Mouse (Mus musculus) forebrain, embryonic 13.5 days (tissue): ENCODE measurements around the gene D1Ertd622e. TPM values are rescaled to one million over a fixed set of nuclear protein-coding genes. Genes with fewer than 3 reads are reported as not detected.
A peak's percentile ranks its signal among the peaks of the same experiment; 100 is the strongest.

Source experiments
- ATAC-seq: fragments of 200-750 bp; cut with Nextera tagmentation; 2 replicates; pipeline ENCODE4 v1.8.0; 2017
- H3K27ac ChIP-seq: fragments of 300-500 bp; sonication (generic); 2 replicates; pipeline ENCODE4 v1.5.1; 2015; ENCODE audit warnings: inconsistent platforms, mild to moderate bottlenecking, moderate library complexity
- H3K27me3 ChIP-seq: fragments of 300-500 bp; sonication (generic); 2 replicates; pipeline ENCODE4 v1.6.1; 2015; ENCODE audit warnings: mild to moderate bottlenecking, inconsistent platforms
- H3K36me3 ChIP-seq: fragments of 300-500 bp; sonication (generic); 2 replicates; pipeline ENCODE4 v1.6.1; 2015; ENCODE audit warnings: mild to moderate bottlenecking, inconsistent platforms; ENCODE audit not compliant: poor library complexity, severe bottlenecking
- H3K4me1 ChIP-seq: fragments of 300-500 bp; sonication (generic); 2 replicates; pipeline ENCODE4 v1.6.1; 2015; ENCODE audit warnings: inconsistent platforms
- H3K4me2 ChIP-seq: fragments of 300-500 bp; sonication (generic); 2 replicates; pipeline ENCODE4 v1.6.1; 2015; ENCODE audit warnings: inconsistent platforms, mild to moderate bottlenecking, moderate library complexity
- H3K4me3 ChIP-seq: fragments of 300-500 bp; sonication (generic); 2 replicates; pipeline ENCODE4 v1.5.1; 2015; ENCODE audit warnings: mild to moderate bottlenecking, inconsistent platforms
- H3K9ac ChIP-seq: fragments of 300-500 bp; sonication (generic); 2 replicates; pipeline ENCODE4 v1.6.1; 2015; ENCODE audit warnings: mild to moderate bottlenecking, inconsistent platforms
- H3K9me3 ChIP-seq: fragments of 300-500 bp; sonication (generic); replicated peaks from 2 replicates; pipeline ENCODE4 v1.6.1; 2016; ENCODE audit warnings: inconsistent platforms
- WGBS: fragments of 180-500 bp; shearing (Covaris S2); methylation state at CpG from one replicate; pipeline ENCODE4 v1.1.7; 2015; 5-methylcytosine and 5-hydroxymethylcytosine counted together
- polyA plus RNA-seq: library from polyadenylated mRNA; unstranded; fragments of >200 nt; fragmentation: Nextera tagmentation; extraction: Ambion mirVana; gene quantifications from 2 replicates; pipeline ENCODE4 v1.2.1, GENCODE M21; 2015

The D1Ertd622e gene
- polyA plus RNA-seq, 1 experiment from 2014 or later: 47.4 TPM

DNA sequence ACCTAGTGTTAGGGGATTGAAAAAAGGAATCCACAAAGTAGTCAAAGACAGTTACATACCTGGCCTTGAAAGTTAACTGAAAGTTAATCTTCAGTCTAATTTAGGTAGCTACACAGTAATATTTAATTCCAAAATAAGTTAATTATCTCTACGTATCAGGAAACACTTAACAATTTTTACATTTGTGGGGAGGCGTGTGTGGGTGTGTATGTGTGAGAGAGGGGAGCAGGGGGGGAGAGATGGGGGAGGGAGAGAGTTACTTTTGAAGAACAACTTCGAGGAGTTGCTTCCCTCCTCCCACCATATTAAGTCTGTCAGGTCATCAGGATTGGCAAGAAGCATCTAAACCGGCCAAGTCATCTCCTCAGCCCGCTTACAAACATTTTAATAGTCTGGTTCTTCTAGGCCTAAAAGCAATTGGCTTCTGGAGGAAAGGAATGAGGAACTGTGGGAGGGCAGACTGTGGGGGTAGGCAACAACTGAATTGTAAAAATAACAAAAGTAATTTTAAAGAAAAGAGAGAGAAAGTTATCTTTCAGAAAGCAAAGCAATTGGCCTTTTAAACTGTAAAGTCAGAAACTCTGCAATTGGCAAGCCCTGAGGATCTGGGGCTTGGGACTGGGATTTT lies 29.9 kb downstream of the D1Ertd622e start:
- Histone ChIP-seq H3K27me3 (no peaks in the 10 kb centered on the region), H3K4me1 (peaks cover 24% of the 10 kb centered on the region), H3K9ac (no peak overlapping the region), H3K9me3 (no peaks in the 10 kb centered on the region), H3K27ac (no peak overlapping the region), H3K4me3 (no peak overlapping the region), H3K36me3 (peaks cover 4% of the 10 kb centered on the region; the same call in 1 of the 2 replicates), H3K4me2 (no peak overlapping the region)
- 81% methylated on average over 5 of the region's 5 CpGs for WGBS
- no peak for ATAC-seq

DNA sequence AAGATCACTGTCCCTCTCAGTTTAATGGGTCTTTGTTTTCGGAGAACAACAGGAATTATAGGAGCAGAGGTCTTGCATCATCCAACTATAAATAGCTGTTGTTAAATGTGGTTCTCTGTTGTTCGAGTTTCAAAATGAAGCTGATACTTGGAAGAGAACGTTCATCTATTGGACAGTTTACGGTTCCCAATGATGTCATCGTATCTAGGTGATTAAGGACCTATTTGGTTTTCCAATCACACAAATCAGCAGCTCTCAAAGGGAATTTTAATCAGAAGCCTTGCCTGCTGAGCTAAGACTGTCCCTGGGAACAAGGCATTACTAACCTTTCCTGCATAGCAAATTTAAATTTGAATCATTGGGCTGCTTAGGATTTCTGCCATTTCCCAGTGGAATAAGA lies 31.7 kb downstream of the D1Ertd622e start:
- peak; percentile 66; the same call in 1 of the 2 replicates for ATAC-seq
- 27% methylated on average over 5 of the region's 5 CpGs for WGBS
- peak overlapping the region; percentile 14; the same call in 1 of the 2 replicates for H3K27ac ChIP-seq

DNA sequence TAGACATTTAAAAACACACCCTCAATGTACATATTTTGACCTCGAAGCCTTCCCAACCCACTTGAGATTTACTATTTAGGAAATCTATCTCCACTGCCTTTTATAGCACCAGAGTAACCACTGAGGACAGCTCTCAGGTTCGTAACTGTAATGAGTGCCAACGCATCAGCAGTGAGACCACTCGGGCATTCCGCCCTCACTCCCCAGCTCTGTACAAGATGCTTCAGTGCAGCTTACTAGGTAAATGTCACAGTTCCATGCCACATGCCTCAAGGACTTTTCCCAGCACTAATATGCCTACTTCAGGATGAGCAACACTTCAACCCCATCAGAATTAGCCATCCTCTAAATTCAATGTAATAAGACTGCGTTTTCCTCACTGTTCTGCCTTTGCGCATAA lies 33.0 kb downstream of the D1Ertd622e start:
- H3K27me3 ChIP-seq: no peaks in the 10 kb centered on the region
- H3K4me3 ChIP-seq: no peak overlapping the region
- 78% methylated on average over 7 of the region's 7 CpGs for WGBS
- H3K27ac ChIP-seq: 0 out of 2 replicates have a peak overlapping the region, but pooled peaks have one; percentile 5
- no peaks in the 10 kb centered on the region for H3K9me3 ChIP-seq
- H3K9ac ChIP-seq: no peak overlapping the region
- H3K4me2 ChIP-seq: no peak overlapping the region
- no peaks in the 10 kb centered on the region for H3K36me3 ChIP-seq
- ATAC-seq: no peak
- peaks cover 34% of the 10 kb centered on the region for H3K4me1 ChIP-seq

More for the DNA sequence above, 31.7 kb downstream of the D1Ertd622e start:
- Histone ChIP-seq H3K4me2 (no peak overlapping the region), H3K36me3 (no peaks in the 10 kb centered on the region), H3K27me3 (no peaks in the 10 kb centered on the region), H3K9me3 (no peaks in the 10 kb centered on the region), H3K9ac (no peak overlapping the region), H3K4me3 (no peak overlapping the region), H3K4me1 (peaks cover 28% of the 10 kb centered on the region)

DNA sequence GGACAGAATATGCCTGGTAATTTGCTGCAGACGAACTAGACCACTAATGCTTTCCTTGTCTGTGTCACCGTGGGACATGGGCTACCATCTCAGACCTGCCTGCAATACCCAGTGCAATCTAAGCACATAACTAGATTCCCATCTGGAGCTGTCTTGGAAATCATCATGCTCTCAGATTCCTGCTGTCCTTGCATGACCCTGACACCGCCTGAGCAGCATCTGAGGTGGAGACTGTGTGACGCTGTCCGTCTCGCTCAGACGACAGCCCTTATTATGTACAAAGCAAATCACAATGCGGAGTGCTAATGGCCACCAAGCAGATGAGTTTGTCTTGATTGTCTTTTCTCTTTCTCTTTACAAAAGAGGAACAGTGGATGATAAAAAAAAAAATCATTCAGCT lies 33.9 kb downstream of the D1Ertd622e start:
- H3K36me3 ChIP-seq: no peaks in the 10 kb centered on the region
- no peaks in the 10 kb centered on the region for H3K27me3 ChIP-seq
- H3K4me1 ChIP-seq: peaks cover 43% of the 10 kb centered on the region
- 67% methylated on average over 8 of the region's 8 CpGs for WGBS
- ATAC-seq: no peak
- H3K4me2 ChIP-seq: no peak overlapping the region
- no peaks in the 10 kb centered on the region for H3K9me3 ChIP-seq
- H3K27ac ChIP-seq: no peak overlapping the region
- no peak overlapping the region for H3K4me3 ChIP-seq
- H3K9ac ChIP-seq: no peak overlapping the region

DNA sequence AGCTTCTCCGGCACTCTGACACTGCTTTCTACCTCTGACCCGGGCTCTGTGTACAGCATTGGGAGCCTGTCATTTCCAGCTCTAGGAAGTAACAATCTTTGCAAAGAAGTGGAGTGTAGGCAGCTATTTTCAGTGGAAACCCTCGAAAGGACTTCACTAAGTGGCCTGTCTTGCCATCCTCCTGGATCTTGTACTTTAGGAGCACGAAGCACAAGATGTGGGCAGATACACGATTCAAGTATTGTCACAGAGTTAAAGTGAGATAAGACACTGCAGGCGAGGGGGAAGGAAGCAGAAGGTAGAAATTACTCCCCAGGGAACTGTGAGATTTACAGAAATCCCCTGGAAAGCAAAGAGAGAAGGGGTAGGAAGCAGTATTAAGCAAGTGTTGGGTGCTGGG lies 36.4 kb downstream of the D1Ertd622e start:
- 71% methylated on average over 6 of the region's 6 CpGs for WGBS
- H3K4me1 ChIP-seq: peaks cover 57% of the 10 kb centered on the region

DNA sequence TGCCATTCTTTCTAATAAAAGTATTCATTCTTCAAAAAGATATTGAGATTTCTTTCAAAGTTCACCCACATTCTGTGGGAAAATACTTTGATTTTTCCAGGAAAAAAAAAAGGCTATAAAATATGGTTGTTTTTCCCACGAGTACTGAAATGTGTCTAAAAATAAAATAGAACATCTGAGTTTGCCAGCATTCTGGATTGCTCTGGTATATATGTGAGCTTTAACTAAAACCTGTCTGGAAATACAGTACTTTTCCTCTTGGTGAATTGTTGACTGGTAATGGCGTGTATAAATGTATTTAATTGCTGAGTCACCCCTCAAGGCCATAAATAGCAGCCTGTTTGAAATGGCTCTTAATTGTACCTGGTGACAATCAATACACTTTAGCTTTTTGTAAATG lies 37.5 kb downstream of the D1Ertd622e start:
- ATAC-seq: no peak
- Histone ChIP-seq H3K36me3 (no peaks in the 10 kb centered on the region), H3K27ac (no peak overlapping the region), H3K9me3 (no peaks in the 10 kb centered on the region), H3K9ac (no peak overlapping the region), H3K27me3 (no peaks in the 10 kb centered on the region), H3K4me3 (no peak overlapping the region), H3K4me1 (peaks cover 47% of the 10 kb centered on the region), H3K4me2 (no peak overlapping the region)
- 44% methylated on average over 2 of the region's 2 CpGs for WGBS

More for the DNA sequence above, 36.4 kb downstream of the D1Ertd622e start:
- Histone ChIP-seq H3K27me3 (no peaks in the 10 kb centered on the region), H3K36me3 (no peaks in the 10 kb centered on the region), H3K9ac (no peak overlapping the region), H3K9me3 (no peaks in the 10 kb centered on the region), H3K4me3 (no peak overlapping the region), H3K27ac (no peak overlapping the region), H3K4me2 (no peak overlapping the region)
- no peak for ATAC-seq

DNA sequence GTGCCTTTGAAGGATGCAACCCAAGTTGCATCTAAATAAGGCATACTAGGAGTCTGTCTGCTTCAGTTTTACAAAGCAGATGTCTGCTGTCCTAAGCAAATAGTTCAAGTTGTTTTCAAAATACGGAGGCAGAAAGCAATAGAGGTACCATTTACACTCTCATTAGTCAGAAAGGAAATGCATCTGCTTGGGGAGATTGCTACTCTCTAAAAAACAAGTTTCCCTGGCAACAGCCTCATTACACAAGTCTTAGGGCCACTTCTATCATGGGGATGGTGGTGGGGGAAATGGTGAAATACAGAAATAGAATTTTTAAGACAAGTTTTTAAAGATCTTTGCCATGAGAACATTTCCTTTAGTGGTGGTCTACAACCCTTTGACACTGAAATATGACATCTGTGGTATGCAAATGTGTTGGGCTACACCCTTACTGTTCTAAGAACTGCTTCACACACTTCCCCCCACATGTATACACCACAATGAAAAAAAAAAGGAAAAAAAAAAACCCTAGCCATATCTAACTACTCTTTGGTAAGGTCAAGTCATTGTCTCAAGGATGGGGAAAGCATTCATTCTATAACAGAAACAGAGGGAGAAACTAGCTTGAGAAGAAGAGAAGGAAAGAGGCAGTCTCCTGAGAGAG lies 38.5 kb downstream of the D1Ertd622e start:
- H3K27me3 ChIP-seq: no peaks in the 10 kb centered on the region
- H3K4me2 ChIP-seq: 0 out of 2 replicates have a peak overlapping the region, but pooled peaks have one; percentile 25
- H3K4me3 ChIP-seq: no peak overlapping the region
- H3K9me3 ChIP-seq: no peaks in the 10 kb centered on the region
- peak; percentile 65 for ATAC-seq
- no peaks in the 10 kb centered on the region for H3K36me3 ChIP-seq
- WGBS: 2% methylated on average over 1 of the region's 1 CpGs
- peak overlapping the region; percentile 67 for H3K27ac ChIP-seq
- no peak overlapping the region for H3K9ac ChIP-seq
- H3K4me1 ChIP-seq: peaks cover 39% of the 10 kb centered on the region

DNA sequence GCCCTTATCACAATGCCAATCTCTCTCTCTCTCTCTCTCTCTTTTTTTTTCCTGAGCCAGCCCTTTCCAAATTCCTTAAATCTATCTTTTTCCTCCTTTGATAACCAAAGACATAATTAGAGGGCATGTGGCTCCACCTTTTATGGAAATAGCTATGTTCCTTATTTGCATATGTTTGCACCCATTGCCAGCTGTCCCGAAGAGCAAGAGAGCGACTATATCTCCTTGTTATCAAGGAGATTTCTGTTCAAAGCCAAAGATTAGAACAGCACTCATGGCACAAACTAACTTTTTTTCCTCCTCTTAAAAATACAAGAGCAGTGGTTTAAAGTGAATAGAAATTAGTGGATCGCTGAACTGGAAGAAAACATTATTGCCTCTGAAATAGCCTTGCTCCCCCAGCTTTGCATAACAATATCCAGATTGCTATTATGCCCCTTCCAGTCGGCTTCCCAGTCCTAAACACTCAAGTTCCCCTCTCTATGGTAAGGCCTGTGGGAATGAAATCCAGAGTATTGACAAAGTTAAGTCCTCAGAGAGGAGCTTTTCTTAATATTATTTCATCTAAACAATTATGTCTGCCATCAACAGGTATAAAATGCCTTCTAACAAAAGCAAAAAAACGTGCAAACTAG lies 39.2 kb downstream of the D1Ertd622e start:
- peak; percentile 88 for ATAC-seq
- Histone ChIP-seq H3K4me2 (peak overlapping the region; percentile 25), H3K36me3 (no peaks in the 10 kb centered on the region), H3K27ac (peak overlapping the region; percentile 67), H3K4me3 (no peak overlapping the region), H3K9ac (no peak overlapping the region), H3K9me3 (no peaks in the 10 kb centered on the region), H3K27me3 (no peaks in the 10 kb centered on the region), H3K4me1 (peaks cover 34% of the 10 kb centered on the region)
- WGBS: 4% methylated on average over 5 of the region's 5 CpGs

DNA sequence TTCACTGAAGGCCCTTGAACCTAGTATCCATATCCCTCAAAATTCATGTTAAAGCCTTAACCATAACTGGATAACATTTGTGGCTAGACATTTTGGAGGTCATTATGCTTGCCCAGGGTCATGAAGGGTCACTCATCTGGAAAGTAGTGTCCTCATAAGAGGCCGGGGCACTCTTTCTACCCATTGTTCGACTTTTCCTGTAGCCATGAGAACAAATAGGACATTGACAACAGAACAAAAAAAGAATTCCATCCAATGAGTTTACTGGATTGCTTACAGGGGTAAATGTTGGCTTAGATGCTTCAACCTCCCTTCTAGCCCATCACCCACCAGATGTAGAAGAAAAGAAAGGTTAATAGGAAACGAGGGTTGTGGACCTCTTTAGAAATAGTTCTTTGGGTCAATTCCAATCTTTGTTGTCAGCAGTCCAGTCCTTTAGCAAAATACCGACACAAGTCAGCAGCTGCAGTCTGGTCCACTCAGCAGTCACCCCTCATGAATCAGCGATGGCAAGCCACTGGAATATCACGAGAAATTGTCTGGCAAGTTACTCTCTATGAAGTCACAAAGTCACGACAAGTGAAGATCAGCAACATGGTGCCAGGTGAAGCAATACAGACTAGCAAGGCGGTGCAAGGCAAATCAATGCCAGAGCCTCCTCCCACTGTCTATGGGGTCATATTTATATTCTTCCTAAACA lies 42.1 kb downstream of the D1Ertd622e start:
- Histone ChIP-seq H3K27ac (no peak overlapping the region), H3K9ac (no peak overlapping the region), H3K36me3 (no peaks in the 10 kb centered on the region), H3K9me3 (no peaks in the 10 kb centered on the region), H3K4me3 (no peak overlapping the region), H3K4me2 (no peak overlapping the region), H3K27me3 (no peaks in the 10 kb centered on the region), H3K4me1 (peaks cover 40% of the 10 kb centered on the region)
- WGBS: 84% methylated on average over 8 of the region's 8 CpGs
- ATAC-seq: no peak

DNA sequence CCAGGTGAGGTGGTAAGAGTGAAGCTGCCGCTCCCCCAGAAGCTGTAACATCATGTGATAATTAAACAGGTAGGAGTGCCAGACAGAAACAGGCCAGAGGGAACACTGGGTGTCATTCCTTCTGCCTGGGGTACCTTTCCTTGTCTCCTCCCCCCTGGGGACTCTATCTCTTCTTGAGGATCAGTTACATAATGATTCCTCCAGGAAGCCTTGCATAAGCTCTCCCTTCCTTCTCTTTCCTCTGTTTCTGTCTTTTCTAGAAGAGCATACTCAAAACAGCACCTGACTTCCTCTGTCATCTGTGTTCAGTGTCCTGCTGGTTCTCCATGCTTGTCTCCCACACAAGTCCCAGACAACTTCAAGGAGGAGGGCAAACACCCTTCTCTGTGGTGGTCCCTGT lies 46.3 kb downstream of the D1Ertd622e start:
- H3K4me1 ChIP-seq: peaks cover 12% of the 10 kb centered on the region
- H3K4me3 ChIP-seq: no peak overlapping the region
- no peak for ATAC-seq
- no peaks in the 10 kb centered on the region for H3K27me3 ChIP-seq
- no peak overlapping the region for H3K4me2 ChIP-seq
- H3K9me3 ChIP-seq: no peaks in the 10 kb centered on the region
- H3K27ac ChIP-seq: no peak overlapping the region
- no peak overlapping the region for H3K9ac ChIP-seq
- H3K36me3 ChIP-seq: no peaks in the 10 kb centered on the region
- WGBS: 94% methylated on average over 1 of the region's 1 CpGs

DNA sequence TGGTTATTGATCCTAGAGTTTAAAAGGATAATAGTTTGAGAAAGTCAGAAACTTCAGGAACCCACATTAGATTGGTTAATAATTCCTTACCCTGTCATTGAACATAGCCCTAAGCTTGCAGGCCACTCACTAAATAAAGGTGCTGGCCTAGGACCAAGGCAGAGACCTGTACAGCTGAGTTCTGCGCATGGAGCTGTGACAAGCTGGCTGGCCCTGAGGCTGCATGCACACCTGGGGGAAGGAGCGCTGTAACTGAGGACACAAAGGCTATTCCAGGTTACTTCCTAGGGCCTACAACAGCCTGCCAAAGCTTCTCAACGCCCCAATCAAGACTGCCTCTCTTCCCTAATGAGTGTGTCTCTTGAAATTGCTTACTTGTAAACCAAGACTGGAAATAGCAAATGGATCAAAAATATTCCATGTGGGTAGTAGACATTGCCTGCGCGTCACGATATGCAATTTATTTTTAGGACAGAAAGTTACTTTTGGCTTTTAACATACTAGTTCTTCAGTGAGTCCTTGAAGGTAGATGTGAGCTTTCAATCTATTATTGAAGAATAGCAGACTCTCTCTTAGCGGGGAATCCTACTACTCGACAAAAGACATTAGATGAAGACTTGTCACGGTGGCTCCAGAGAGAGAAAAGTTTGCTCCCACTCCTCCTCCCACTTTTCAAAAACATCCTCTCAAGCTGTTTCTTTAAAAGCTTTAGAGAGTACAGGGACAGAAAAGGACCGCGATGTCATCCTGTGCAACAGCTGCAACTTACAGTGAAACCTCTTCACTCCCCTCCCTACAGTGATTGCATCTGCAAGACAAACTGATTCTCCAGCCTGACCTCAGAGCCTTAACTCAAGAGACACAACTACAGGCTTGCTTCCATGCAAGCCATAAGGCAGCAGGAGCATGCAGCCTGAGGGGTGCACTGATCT lies 47.1 kb downstream of the D1Ertd622e start:
- no peak overlapping the region for H3K9ac ChIP-seq
- no peak overlapping the region for H3K27ac ChIP-seq
- 86% methylated on average over 11 of the region's 11 CpGs for WGBS
- peaks cover 12% of the 10 kb centered on the region for H3K4me1 ChIP-seq
- no peaks in the 10 kb centered on the region for H3K36me3 ChIP-seq
- no peaks in the 10 kb centered on the region for H3K27me3 ChIP-seq
- H3K9me3 ChIP-seq: no peaks in the 10 kb centered on the region
- no peak overlapping the region for H3K4me3 ChIP-seq
- ATAC-seq: no peak
- no peak overlapping the region for H3K4me2 ChIP-seq
